In the genomic region with DNA sequence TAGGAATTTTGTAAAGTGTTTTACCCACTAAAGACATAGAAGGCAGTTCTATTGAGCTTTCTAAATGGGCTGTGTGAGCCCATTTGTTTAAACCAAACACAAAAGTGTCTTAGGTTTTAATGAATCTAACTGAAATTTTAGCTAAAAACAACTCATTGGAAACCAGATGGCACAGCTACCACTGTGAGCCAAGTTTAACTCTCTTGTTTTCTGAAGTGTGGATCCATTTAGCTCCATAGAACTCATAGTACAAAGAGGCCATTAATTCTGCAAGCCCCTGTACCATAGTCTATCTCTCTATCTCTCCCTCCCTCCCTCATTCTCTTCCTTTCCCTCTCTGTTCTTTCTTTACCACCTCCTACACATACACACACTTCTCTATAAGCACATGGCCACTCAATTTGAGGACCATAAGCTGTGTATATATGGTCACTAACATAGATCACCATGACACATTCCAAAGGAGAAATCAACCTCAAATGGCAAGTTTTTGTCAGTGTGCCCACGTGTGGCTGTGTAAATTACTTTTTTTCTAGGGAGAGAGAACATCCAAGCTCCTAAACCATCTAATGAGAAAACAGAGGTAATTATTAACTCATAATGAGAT, we compare ENCODE assay signal across 18 mouse cellular contexts.
DNase-seq lines count a peak whose midpoint lies in the region; ATAC-seq and TF ChIP-seq lines count a peak whose summit lies in the region.
"Had no signal": no experiment of that assay in that cellular context is flagged by ENCODE, and none has a peak within 500 bp of the region (broad histone marks: within the 10 kb centered on the region; RNA-seq: fewer than 3 reads in every experiment).

No protein-coding gene starts in this region.

- no peaks in the 10 kb centered on the region for H3K27me3 ChIP-seq in hindbrain, embryonic 16.5 days (replicated peaks; ENCODE audit: control insufficient read depth, insufficient read depth, low read length)
- no peaks in the 10 kb centered on the region for H3K27me3 ChIP-seq in hindbrain, embryonic 11.5 days (ENCODE audit: control insufficient read depth, insufficient read depth, low read length)
- H3K27me3 ChIP-seq in intestine, postnatal 0 days (replicated peaks; ENCODE audit: control insufficient read depth, insufficient read depth, low read length): no peaks in the 10 kb centered on the region
- H3K27me3 ChIP-seq: hindbrain, embryonic 13.5 days; limb, embryonic 12.5 days; liver, embryonic 13.5 days had no signal

- no peak overlapping the region for H3K27ac ChIP-seq in hindbrain, embryonic 16.5 days (ENCODE audit: low read depth, low read length)
- no peak overlapping the region for H3K27ac ChIP-seq in hindbrain, embryonic 11.5 days (ENCODE audit: low read depth, low read length)
- H3K27ac ChIP-seq in intestine, postnatal 0 days (ENCODE audit: low read depth, low read length): no peak overlapping the region
- H3K27ac ChIP-seq: hindbrain, embryonic 13.5 days; kidney, postnatal 0 days; limb, embryonic 12.5 days; liver, embryonic 13.5 days had no signal

- peaks cover 7% of the 10 kb centered on the region for H3K4me1 ChIP-seq in hindbrain, embryonic 16.5 days (ENCODE audit: control insufficient read depth, insufficient read depth, low read depth, low read length)
- H3K4me1 ChIP-seq in hindbrain, embryonic 11.5 days (replicated peaks; ENCODE audit: control insufficient read depth, insufficient read depth, low read length): no peaks in the 10 kb centered on the region
- H3K4me1 ChIP-seq in intestine, postnatal 0 days (replicated peaks; ENCODE audit: control insufficient read depth, insufficient read depth, low read length): peaks cover 8% of the 10 kb centered on the region
- H3K4me1 ChIP-seq: hindbrain, embryonic 13.5 days; limb, embryonic 12.5 days; liver, embryonic 13.5 days had no signal

- no peak overlapping the region for H3K4me2 ChIP-seq in hindbrain, embryonic 16.5 days (ENCODE audit: low read length)
- H3K4me2 ChIP-seq in hindbrain, embryonic 11.5 days (replicated peaks; ENCODE audit: low read depth, low read length): no peak overlapping the region
- H3K4me2 ChIP-seq in intestine, postnatal 0 days (replicated peaks; ENCODE audit: low read depth): no peak overlapping the region
- H3K4me2 ChIP-seq: hindbrain, embryonic 13.5 days; limb, embryonic 12.5 days; liver, embryonic 13.5 days had no signal

- 53% methylated on average over 1 of the region's 1 CpGs for WGBS in hindbrain, embryonic 16.5 days
- WGBS in hindbrain, embryonic 11.5 days: 64% methylated on average over 1 of the region's 1 CpGs
- WGBS in intestine, postnatal 0 days: 31% methylated on average over 1 of the region's 1 CpGs

- no peak overlapping the region for H3K4me3 ChIP-seq in hindbrain, embryonic 16.5 days (ENCODE audit: low read length)
- no peak overlapping the region for H3K4me3 ChIP-seq in hindbrain, embryonic 11.5 days (ENCODE audit: low read depth, low read length)
- H3K4me3 ChIP-seq in intestine, postnatal 0 days (ENCODE audit: low read depth, low read length): no peak overlapping the region
- H3K4me3 ChIP-seq: hindbrain, embryonic 13.5 days; limb, embryonic 12.5 days; liver, embryonic 13.5 days had no signal

- no peak for TF ChIP-seq CTCF in intestine, postnatal 0 days (IDR thresholded peaks at IDR 0.05; ENCODE audit: low read depth)

- H3K36me3 ChIP-seq in hindbrain, embryonic 16.5 days (ENCODE audit: control insufficient read depth, insufficient read depth, low read length): no peaks in the 10 kb centered on the region
- H3K36me3 ChIP-seq in hindbrain, embryonic 11.5 days (ENCODE audit: control insufficient read depth, insufficient read depth, low read length): no peaks in the 10 kb centered on the region
- no peaks in the 10 kb centered on the region for H3K36me3 ChIP-seq in intestine, postnatal 0 days (ENCODE audit: control insufficient read depth, insufficient read depth)
- H3K36me3 ChIP-seq: G1E; hindbrain, embryonic 13.5 days; limb, embryonic 12.5 days; liver, embryonic 13.5 days had no signal

- DNase-seq in hindbrain, embryonic 11.5 days (ENCODE audit: low spot score): no peak
- DNase-seq in 3T3-L1 (ENCODE audit: low read depth, low spot score): peak; percentile 10
- peak; percentile 36 for DNase-seq in Muller cell, postnatal 12 days (ENCODE audit: inconsistent ontology term)
- no peak for DNase-seq in heart, postnatal 25 days (ENCODE audit: low spot score)
- DNase-seq: cerebellum, adult 11-12 months; cerebellum, postnatal 25 days; gastrocnemius, postnatal 25 days; kidney, adult 11 months; liver, embryonic 13.5 days; midbrain, embryonic 14.5 days; retina, postnatal 1 day had no signal

- H3K9ac ChIP-seq in hindbrain, embryonic 16.5 days (ENCODE audit: low read depth, low read length): no peak overlapping the region
- H3K9ac ChIP-seq in hindbrain, embryonic 11.5 days (ENCODE audit: low read depth, low read length): no peak overlapping the region
- no peak overlapping the region for H3K9ac ChIP-seq in intestine, postnatal 0 days (ENCODE audit: low read depth, low read length)
- H3K9ac ChIP-seq: hindbrain, embryonic 13.5 days; limb, embryonic 12.5 days; liver, embryonic 13.5 days had no signal

- intact Hi-C loops in heart, postnatal 25 days (cut with DNase I): no loop called here

- ATAC-seq in hindbrain, embryonic 16.5 days: 0 out of 2 replicates have a peak, but pooled peaks have one; percentile 53
- no peak for ATAC-seq in hindbrain, embryonic 11.5 days (ENCODE audit: low FRiP score)
- peak; percentile 20 for ATAC-seq in intestine, postnatal 0 days
- ATAC-seq in erythroid progenitor cell, adult 5-6 weeks (replicated peaks; ENCODE audit: low FRiP score, poor library complexity, severe bottlenecking): no peak

- H3K9me3 ChIP-seq in hindbrain, embryonic 16.5 days (ENCODE audit: control insufficient read depth, low read length): no peaks in the 10 kb centered on the region
- H3K9me3 ChIP-seq in hindbrain, embryonic 11.5 days (ENCODE audit: control insufficient read depth, low read length): no peaks in the 10 kb centered on the region
- no peaks in the 10 kb centered on the region for H3K9me3 ChIP-seq in intestine, postnatal 0 days (ENCODE audit: control insufficient read depth)
- H3K9me3 ChIP-seq: G1E; hindbrain, embryonic 13.5 days; limb, embryonic 12.5 days; liver, embryonic 13.5 days had no signal

Comparison
In these comparisons a context has a peak if more than half of its experiments do, and no peak if none do; other contexts are left out.
1. ATAC-seq: peak in hindbrain, embryonic 16.5 days (single experiment) and intestine, postnatal 0 days (single experiment); none in hindbrain, embryonic 11.5 days (single experiment) and erythroid progenitor cell, adult 5-6 weeks (single experiment).
2. DNase-seq: peak in 3T3-L1 (single experiment) and Muller cell, postnatal 12 days (single experiment); none in hindbrain, embryonic 11.5 days (single experiment) and heart, postnatal 25 days (single experiment).